In the genomic region with DNA sequence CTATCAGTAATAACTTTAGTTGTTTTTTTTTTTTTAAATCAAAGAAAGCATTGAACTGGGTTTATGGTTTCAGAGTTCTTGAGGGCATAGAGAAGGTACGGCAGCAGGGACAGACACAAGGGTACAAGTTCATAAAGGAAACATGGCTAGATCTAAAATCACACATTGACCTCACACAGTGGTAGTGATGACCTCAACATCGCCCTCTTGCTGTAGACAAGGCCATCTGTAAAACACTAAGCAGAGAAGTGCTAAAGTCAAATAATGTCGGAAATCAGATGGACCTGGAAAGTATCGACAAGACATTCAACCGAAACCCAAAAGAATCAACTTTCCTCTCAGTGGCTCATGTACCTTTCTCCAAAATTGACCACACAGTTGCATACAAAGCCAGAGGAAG, we compare ENCODE assay signal across 18 mouse cellular contexts.
DNase-seq lines count a peak whose midpoint lies in the region; ATAC-seq and TF ChIP-seq lines count a peak whose summit lies in the region.
"Had no signal": no experiment of that assay in that cellular context is flagged by ENCODE, and none has a peak within 500 bp of the region (broad histone marks: within the 10 kb centered on the region; RNA-seq: fewer than 3 reads in every experiment).

No protein-coding gene starts in this region.

- no peak overlapping the region for H3K27ac ChIP-seq in heart, postnatal 0 days (ENCODE audit: low read depth)
- no peak overlapping the region for H3K27ac ChIP-seq in CH12.LX (ENCODE audit: insufficient read depth, low read depth)
- H3K27ac ChIP-seq: forebrain, embryonic 13.5 days; heart, embryonic 10.5 days; hindbrain, embryonic 15.5 days had no signal

- TF ChIP-seq CTCF in heart, postnatal 0 days (IDR thresholded peaks at IDR 0.05; ENCODE audit: low read depth): peak; percentile 38
- TF ChIP-seq CTCF in CH12.LX (conservative IDR thresholded peaks at IDR 0.05 in 1 of 2, IDR thresholded peaks at IDR 0.05 in 1 of 2; ENCODE audit: low read depth in 2 of 2, low read length in 2 of 2): peak in 1 of 2 experiments; percentile 25; a peak in 2 of 4 replicates

- TF ChIP-seq RAD21 in CH12.LX (IDR thresholded peaks at IDR 0.05; ENCODE audit: low read depth, low read length): no peak; the same call in 1 of the 2 replicates

- no peak overlapping the region for H3K4me3 ChIP-seq in heart, postnatal 0 days (ENCODE audit: low read depth, low read length)
- H3K4me3 ChIP-seq in CH12.LX (replicated peaks in 1 of 3; ENCODE audit: low read depth in 2 of 3, low read length in 2 of 3, poor library complexity in 1 of 3): no peak overlapping the region
- H3K4me3 ChIP-seq: forebrain, embryonic 13.5 days; heart, embryonic 10.5 days; hindbrain, embryonic 15.5 days had no signal

- H3K36me3 ChIP-seq in heart, postnatal 0 days (replicated peaks; ENCODE audit: control insufficient read depth, insufficient read depth, low read length): no peaks in the 10 kb centered on the region
- no peaks in the 10 kb centered on the region for H3K36me3 ChIP-seq in CH12.LX (replicated peaks in 1 of 2; ENCODE audit: control insufficient read depth in 1 of 2, insufficient read depth in 1 of 2, low read length in 1 of 2)
- H3K36me3 ChIP-seq: G1E; heart, embryonic 10.5 days; hindbrain, embryonic 15.5 days had no signal

- ATAC-seq in heart, postnatal 0 days (ENCODE audit: insufficient read depth, low read depth): no peak
- peak; percentile 51; the same call in 1 of the 2 replicates for ATAC-seq in megakaryocyte, adult 5-6 weeks (ENCODE audit: poor library complexity, severe bottlenecking)
- ATAC-seq: forebrain, embryonic 13.5 days; forebrain, postnatal 0 days had no signal

- H3K9ac ChIP-seq in heart, postnatal 0 days (replicated peaks; ENCODE audit: low read depth, low read length): no peak overlapping the region
- no peak overlapping the region for H3K9ac ChIP-seq in CH12.LX (ENCODE audit: insufficient read depth, low read depth)
- H3K9ac ChIP-seq: forebrain, embryonic 13.5 days; forebrain, postnatal 0 days; hindbrain, embryonic 15.5 days had no signal

- dilution Hi-C loops in CH12.LX (cut with MboI; ENCODE audit: extremely low pct_ligation_motif_present, extremely low pct_unique_long_range_greater_than_20kb, low sequenced_read_pairs): no loop called here

- in situ Hi-C loops in CH12.LX (cut with MboI; ENCODE audit: low pct_ligation_motif_present, low pct_unique_long_range_greater_than_20kb, low sequenced_read_pairs): no loop called here

- no peaks in the 10 kb centered on the region for H3K4me1 ChIP-seq in heart, postnatal 0 days (ENCODE audit: control insufficient read depth, insufficient read depth)
- H3K4me1 ChIP-seq in CH12.LX (ENCODE audit: control insufficient read depth in 1 of 2, insufficient read depth in 2 of 2): peaks cover 0 to 5% of the 10 kb centered on the region in 2 experiments; a peak in 1 of 4 replicates
- H3K4me1 ChIP-seq: forebrain, embryonic 13.5 days; heart, embryonic 10.5 days; hindbrain, embryonic 15.5 days had no signal

- no peak for TF ChIP-seq EP300 in heart, postnatal 0 days (IDR thresholded peaks at IDR 0.05; ENCODE audit: low read depth)
- TF ChIP-seq EP300 in CH12.LX (IDR thresholded peaks at IDR 0.05; ENCODE audit: low read length): no peak

- no peak overlapping the region for H3K4me2 ChIP-seq in heart, postnatal 0 days (ENCODE audit: low read depth, low read length)
- H3K4me2 ChIP-seq in CH12.LX (ENCODE audit: insufficient read depth, low read depth, poor library complexity, severe bottlenecking): no peak overlapping the region
- H3K4me2 ChIP-seq: forebrain, embryonic 13.5 days; hindbrain, embryonic 15.5 days had no signal

- no peaks in the 10 kb centered on the region for H3K79me2 ChIP-seq in CH12.LX (replicated peaks; ENCODE audit: control insufficient read depth, extremely low read depth, insufficient read depth, poor library complexity, severe bottlenecking)

- 87% methylated on average over 5 of the region's 5 CpGs for WGBS in heart, postnatal 0 days

- intact Hi-C loops in heart, postnatal 36 days (cut with DNase I): no loop called here

- no peaks in the 10 kb centered on the region for H3K27me3 ChIP-seq in heart, postnatal 0 days (ENCODE audit: control insufficient read depth, insufficient read depth, low read length)
- H3K27me3 ChIP-seq in CH12.LX (replicated peaks): no peaks in the 10 kb centered on the region
- H3K27me3 ChIP-seq: forebrain, embryonic 13.5 days; hindbrain, embryonic 15.5 days had no signal

- H3K9me3 ChIP-seq in heart, postnatal 0 days (replicated peaks; ENCODE audit: control insufficient read depth, low read length): no peaks in the 10 kb centered on the region
- H3K9me3 ChIP-seq in CH12.LX (replicated peaks; ENCODE audit: low read length): no peaks in the 10 kb centered on the region
- H3K9me3 ChIP-seq: forebrain, embryonic 13.5 days; heart, embryonic 10.5 days; hindbrain, embryonic 15.5 days had no signal

- no peak for TF ChIP-seq POLR2A in CH12.LX (IDR thresholded peaks at IDR 0.05; ENCODE audit: low read depth, low read length)

- no peak for DNase-seq in heart, postnatal 0 days (ENCODE audit: low spot score)
- no peak for DNase-seq in heart, postnatal 36 days
- DNase-seq in CH12.LX (ENCODE audit: extremely low read depth): peak; percentile 26
- no peak for DNase-seq in adrenal gland, postnatal 4 days (ENCODE audit: low spot score in 2 of 2)
- no peak for DNase-seq in thymus, postnatal 25 days
- DNase-seq in urinary bladder, adult 18-20 months (ENCODE audit: low spot score in 2 of 2): no peak
- DNase-seq: adrenal gland, adult 8-10 months; cerebellum, adult 11-12 months; cerebellum, adult 9-10 months; cerebellum, postnatal 25 days; forebrain, postnatal 0 days; heart, adult 18-20 months; heart, postnatal 14 days had no signal

TF ChIP-seq in CH12.LX, 34 proteins besides CTCF, POLR2A, EP300 and RAD21:
- TF ChIP-seq MAZ (IDR thresholded peaks at IDR 0.05; ENCODE audit: low read depth, low read length): no peak
- TF ChIP-seq SMC3 (IDR thresholded peaks at IDR 0.05; ENCODE audit: low read depth, low read length): peak; percentile 15; the same call in 1 of the 2 replicates
